Mouse (Mus musculus) CH12.LX (cell line): ENCODE results near the gene Wfdc21.

Source experiments
- CTCF ChIP-seq, 2 experiments: IDR thresholded peaks in 1 of 2; conservative IDR thresholded peaks in 1 of 2; 2 replicates each; pipeline ENCODE4 v1.5.1; 2011 to 2012; ENCODE audit warnings: low read depth in 2 of 2, low read length in 2 of 2, improper control_type of control experiment in 1 of 2, inconsistent platforms in 1 of 2, mild to moderate bottlenecking in 1 of 2, moderate library complexity in 1 of 2
- E2F4 ChIP-seq: IDR thresholded peaks from 2 replicates; pipeline ENCODE4 v1.6.1; 2011; ENCODE audit warnings: low read depth, low read length, improper control_type of control experiment; ENCODE audit not compliant: insufficient replicate concordance
- EP300 ChIP-seq: IDR thresholded peaks from 2 replicates; pipeline ENCODE4 v1.6.1; 2011; ENCODE audit warnings: low read length, improper control_type of control experiment
- GABPA ChIP-seq: IDR thresholded peaks from 2 replicates; pipeline ENCODE4 v1.6.1; 2012; ENCODE audit warnings: low read depth, low read length, improper control_type of control experiment, inconsistent platforms; ENCODE audit not compliant: insufficient replicate concordance
- HCFC1 ChIP-seq: IDR thresholded peaks from 2 replicates; pipeline ENCODE4 v1.6.1; 2012; ENCODE audit warnings: low read depth, mild to moderate bottlenecking, inconsistent platforms, low read length, improper control_type of control experiment
- MEF2A ChIP-seq: IDR thresholded peaks from 2 replicates; pipeline ENCODE4 v1.6.1; 2014; ENCODE audit warnings: low read depth, mild to moderate bottlenecking, inconsistent platforms, low read length, improper control_type of control experiment, borderline replicate concordance
- POLR2A ChIP-seq: IDR thresholded peaks from 2 replicates; pipeline ENCODE4 v1.6.1; 2011; ENCODE audit warnings: low read depth, mild to moderate bottlenecking, improper control_type of control experiment, low read length
- RAD21 ChIP-seq: IDR thresholded peaks from 2 replicates; pipeline ENCODE4 v1.6.1; 2011; ENCODE audit warnings: low read depth, mild to moderate bottlenecking, low read length, improper control_type of control experiment, moderate library complexity
- USF2 ChIP-seq: conservative IDR thresholded peaks from 2 replicates; pipeline ENCODE4 v1.6.1; 2011; ENCODE audit warnings: low read depth, low read length, improper control_type of control experiment

- TF ChIP-seq RAD21 (no peak), POLR2A (no peak; the same call in 1 of the 2 replicates), MEF2A (no peak), CTCF (conservative IDR thresholded peaks at IDR 0.05 in 1 of 2, IDR thresholded peaks at IDR 0.05 in 1 of 2; ENCODE audit: low read depth in 2 of 2, low read length in 2 of 2) (no peak), USF2 (no peak), E2F4 (no peak), HCFC1 (no peak), EP300 (no peak), GABPA (no peak)
Observed at GRCm38 (mm10) chr11:83783931-83784600, 37.3 kb downstream of the Wfdc21 start.
